Mouse (Mus musculus): ENCODE measurements at regions not wholly inside any gene's neighbourhood (a gene's known extent, or its start where the extent isn't known, plus 50 kb on each side); places are given as distances from the start of the nearest gene placed in this dataset.

- DNase-seq, result no peak
Measured at GRCm38 (mm10) chr8:128069749-128070148, 288.7 kb upstream of the Nrp1 start.

- no peak for DNase-seq
Measured at GRCm38 (mm10) chr8:128075566-128075965, 282.8 kb upstream of the Nrp1 start.

- DNase-seq, result no peak
Measured at GRCm38 (mm10) chr8:128076226-128076625, 282.2 kb upstream of the Nrp1 start.

- no peak for DNase-seq
Measured at GRCm38 (mm10) chr8:128078740-128079139, 279.7 kb upstream of the Nrp1 start.

- no peak for DNase-seq
Measured at GRCm38 (mm10) chr8:128085800-128086199, 272.6 kb upstream of the Nrp1 start.

GRCm38 (mm10) chr8:128087500-128087899 lies 270.9 kb upstream of the Nrp1 start:
- DNase-seq, result no peak

- DNase-seq, result no peak
Measured at GRCm38 (mm10) chr8:128092826-128093225, 265.6 kb upstream of the Nrp1 start.

- no peak for DNase-seq
Measured at GRCm38 (mm10) chr8:128095451-128095850, 263.0 kb upstream of the Nrp1 start.

GRCm38 (mm10) chr8:128097601-128098000 lies 260.8 kb upstream of the Nrp1 start:
- DNase-seq, result no peak

GRCm38 (mm10) chr8:128103380-128103779 lies 255.0 kb upstream of the Nrp1 start:
- no peak for DNase-seq

GRCm38 (mm10) chr8:128106569-128106968 lies 251.8 kb upstream of the Nrp1 start:
- DNase-seq, result no peak

GRCm38 (mm10) chr8:128107041-128107440 lies 251.4 kb upstream of the Nrp1 start:
- no peak for DNase-seq

- DNase-seq, result no peak
Measured at GRCm38 (mm10) chr8:128109036-128109435, 249.4 kb upstream of the Nrp1 start.

- no peak for DNase-seq
Measured at GRCm38 (mm10) chr8:128111132-128111531, 247.3 kb upstream of the Nrp1 start.

GRCm38 (mm10) chr8:128113116-128113515 lies 245.3 kb upstream of the Nrp1 start:
- no peak for DNase-seq

- no peak for DNase-seq
Measured at GRCm38 (mm10) chr8:128141290-128141966, 217.0 kb upstream of the Nrp1 start.

GRCm38 (mm10) chr8:128148351-128148942 lies 210.0 kb upstream of the Nrp1 start:
- no peak for DNase-seq

- no peak for DNase-seq
Measured at GRCm38 (mm10) chr8:128155604-128156003, 202.8 kb upstream of the Nrp1 start.

GRCm38 (mm10) chr8:128156221-128156620 lies 202.2 kb upstream of the Nrp1 start:
- DNase-seq, result no peak

- no peak for DNase-seq
Measured at GRCm38 (mm10) chr8:128162857-128163256, 195.5 kb upstream of the Nrp1 start.

- no peak for DNase-seq
Measured at GRCm38 (mm10) chr8:128164976-128165375, 193.4 kb upstream of the Nrp1 start.

GRCm38 (mm10) chr8:128165591-128165990 lies 192.8 kb upstream of the Nrp1 start:
- no peak for DNase-seq

GRCm38 (mm10) chr8:128166097-128166496 lies 192.3 kb upstream of the Nrp1 start:
- no peak for DNase-seq

- no peak for DNase-seq
Measured at GRCm38 (mm10) chr8:128168819-128169218, 189.6 kb upstream of the Nrp1 start.

GRCm38 (mm10) chr8:128171116-128171515 lies 187.3 kb upstream of the Nrp1 start:
- DNase-seq, result no peak

Measured in thymus, postnatal 4 days (tissue).